Mouse (Mus musculus) right cerebral cortex, adult 2 months (tissue): ENCODE data around the gene Tmcc1.
"Not testable (repeated sequence)": the region's sequence is repeated elsewhere in the genome, so short reads cannot be mapped to it uniquely, and the experiment has no call there.

Experiments used
- DNase-seq, 2 experiments: peaks; one replicate each; pipeline ENCODE4 v3.0.0; 2021 to 2022; ENCODE audit warnings: low spot score in 2 of 2

Gene Tmcc1

GRCm38 (mm10) chr6:116193394-116194393 lies at the start of gene Tmcc1:
Tmcc1 (minus strand) TSS chr6:116193486.
- DNase-seq = peak; percentile 98 to 99

GRCm38 (mm10) chr6:116240371-116240770 lies 47.1 kb upstream of the Tmcc1 start:
- no peak for DNase-seq

- DNase-seq = peak; percentile 22 to 28
These were observed 44.8 kb upstream of the Tmcc1 start for GRCm38 (mm10) chr6:116238083-116238482.

GRCm38 (mm10) chr6:116235336-116235735 lies 42.0 kb upstream of the Tmcc1 start:
- no peak for DNase-seq

GRCm38 (mm10) chr6:116234821-116235220 lies 41.5 kb upstream of the Tmcc1 start:
- DNase-seq = not testable (repeated sequence)

GRCm38 (mm10) chr6:116228785-116229525 lies 35.7 kb upstream of the Tmcc1 start:
- peak; percentile 81 to 83 for DNase-seq

GRCm38 (mm10) chr6:116227767-116228166 lies 34.5 kb upstream of the Tmcc1 start:
- no peak for DNase-seq

GRCm38 (mm10) chr6:116207729-116208534 lies 14.6 kb upstream of the Tmcc1 start, which contains the start of gene Washc2:
Washc2 (plus strand) TSS chr6:116208038.
- DNase-seq = peak; percentile 95 to 96

- DNase-seq = no peak
These were observed 6.4 kb upstream of the Tmcc1 start for GRCm38 (mm10) chr6:116199682-116200081.

- DNase-seq = peak in 1 of 2 experiments; percentile 26
These were observed 4.9 kb upstream of the Tmcc1 start for GRCm38 (mm10) chr6:116198173-116198572.

- DNase-seq = no peak
These were observed 2.5 kb upstream of the Tmcc1 start for GRCm38 (mm10) chr6:116195811-116196210.

GRCm38 (mm10) chr6:116192809-116193311 lies 426 bp downstream of the Tmcc1 start:
- no peak for DNase-seq

GRCm38 (mm10) chr6:116189417-116189816 lies 3.9 kb downstream of the Tmcc1 start:
- DNase-seq = no peak

GRCm38 (mm10) chr6:116186485-116186884 lies 6.8 kb downstream of the Tmcc1 start:
- DNase-seq = no peak

GRCm38 (mm10) chr6:116183509-116183908 lies 9.8 kb downstream of the Tmcc1 start:
- DNase-seq = no peak

- no peak for DNase-seq
These were observed 12.6 kb downstream of the Tmcc1 start for GRCm38 (mm10) chr6:116180731-116181130.

- DNase-seq = no peak
These were observed 14.9 kb downstream of the Tmcc1 start for GRCm38 (mm10) chr6:116178376-116178775.

GRCm38 (mm10) chr6:116173511-116174099 lies 19.7 kb downstream of the Tmcc1 start:
- not testable (repeated sequence) for DNase-seq

GRCm38 (mm10) chr6:116166383-116166782 lies 26.9 kb downstream of the Tmcc1 start:
- DNase-seq = no peak

GRCm38 (mm10) chr6:116154854-116155624 lies 38.2 kb downstream of the Tmcc1 start:
- DNase-seq = no peak
